Mouse (Mus musculus) retina, postnatal 1 day (tissue): ENCODE data around the gene Sfxn1.

ENCODE experiments used
- DNase-seq: peaks from one replicate; pipeline ENCODE4 v3.0.0-alpha.2; 2012

Sfxn1 gene

GRCm38 (mm10) chr13:54143788-54144187 is 72.1 kb downstream of the Sfxn1 start:
- no peak for DNase-seq

- no peak for DNase-seq
Observed at GRCm38 (mm10) chr13:54144624-54145023, 73.0 kb downstream of the Sfxn1 start.

GRCm38 (mm10) chr13:54147328-54147727 is 75.7 kb downstream of the Sfxn1 start:
- no peak for DNase-seq

- DNase-seq = no peak
Observed at GRCm38 (mm10) chr13:54152421-54152820, 80.8 kb downstream of the Sfxn1 start.

- peak; percentile 79 for DNase-seq
Observed at GRCm38 (mm10) chr13:54152911-54153310, 81.2 kb downstream of the Sfxn1 start.

GRCm38 (mm10) chr13:54153672-54154218 is 82.1 kb downstream of the Sfxn1 start:
- no peak for DNase-seq

- DNase-seq = no peak
Observed at GRCm38 (mm10) chr13:54155822-54156221, 84.2 kb downstream of the Sfxn1 start.
